Mouse (Mus musculus) midbrain, embryonic 10.5 days (tissue): Measurements from ENCODE around the gene Mcur1. TPM values are rescaled to one million over a fixed set of nuclear protein-coding genes. Genes with fewer than 3 reads are reported as not detected.
A peak's percentile ranks its signal among the peaks of the same experiment; 100 is the strongest.

Source experiments
- DNase-seq: peaks from one replicate; pipeline ENCODE4 v3.0.0-alpha.2; 2017; ENCODE audit warnings: low spot score
- H3K27ac ChIP-seq: fragments of 300-500 bp; sonication (generic); replicated peaks from 2 replicates; pipeline ENCODE4 v1.5.1; 2016; ENCODE audit warnings: mild to moderate bottlenecking
- H3K27me3 ChIP-seq: fragments of 300-500 bp; sonication (generic); 2 replicates; pipeline ENCODE4 v1.6.1; 2016; ENCODE audit warnings: low read depth, mild to moderate bottlenecking; ENCODE audit not compliant: poor library complexity, severe bottlenecking
- H3K36me3 ChIP-seq: fragments of 300-500 bp; sonication (generic); 2 replicates; pipeline ENCODE4 v1.6.1; 2016; ENCODE audit warnings: mild to moderate bottlenecking, moderate library complexity
- H3K4me1 ChIP-seq: fragments of 300-500 bp; sonication (generic); 2 replicates; pipeline ENCODE4 v1.6.1; 2016
- H3K4me3 ChIP-seq: fragments of 300-500 bp; sonication (generic); 2 replicates; pipeline ENCODE4 v1.5.1; 2016; ENCODE audit warnings: mild to moderate bottlenecking, moderate library complexity
- H3K9me3 ChIP-seq: fragments of 300-500 bp; sonication (generic); replicated peaks from 2 replicates; pipeline ENCODE4 v1.6.1; 2016; ENCODE audit warnings: mild to moderate bottlenecking
- WGBS: fragments of 180-500 bp; shearing (Covaris S2); methylation state at CpG from one replicate; pipeline ENCODE4 v1.1.7; 2016; 5-methylcytosine and 5-hydroxymethylcytosine counted together
- polyA plus RNA-seq: library from polyadenylated mRNA; unstranded; fragments of >200 nt; fragmentation: Nextera tagmentation; extraction: Ambion mirVana; gene quantifications from 2 replicates; pipeline ENCODE4 v1.2.1, GENCODE M21; 2016

The Mcur1 gene
- polyA plus RNA-seq, 1 experiment from 2014 or later = 8.1 TPM

- Histone ChIP-seq H3K27ac (no peak overlapping the region), H3K36me3 (peaks cover 8% of the 10 kb centered on the region), H3K9me3 (no peaks in the 10 kb centered on the region), H3K4me3 (no peak overlapping the region), H3K4me1 (no peaks in the 10 kb centered on the region), H3K27me3 (no peaks in the 10 kb centered on the region)
- WGBS = 93% methylated on average over 3 of the region's 3 CpGs
- no peak for DNase-seq
Observed at GRCm38 (mm10) chr13:43539409-43539808, 20.6 kb downstream of the Mcur1 start.

- WGBS = 80% methylated on average over 6 of the region's 6 CpGs
- Histone ChIP-seq H3K4me3 (no peak overlapping the region), H3K36me3 (no peaks in the 10 kb centered on the region), H3K4me1 (no peaks in the 10 kb centered on the region), H3K27me3 (no peaks in the 10 kb centered on the region), H3K27ac (no peak overlapping the region), H3K9me3 (no peaks in the 10 kb centered on the region)
- no peak for DNase-seq
Observed at GRCm38 (mm10) chr13:43537854-43538253, 22.1 kb downstream of the Mcur1 start.

DNA sequence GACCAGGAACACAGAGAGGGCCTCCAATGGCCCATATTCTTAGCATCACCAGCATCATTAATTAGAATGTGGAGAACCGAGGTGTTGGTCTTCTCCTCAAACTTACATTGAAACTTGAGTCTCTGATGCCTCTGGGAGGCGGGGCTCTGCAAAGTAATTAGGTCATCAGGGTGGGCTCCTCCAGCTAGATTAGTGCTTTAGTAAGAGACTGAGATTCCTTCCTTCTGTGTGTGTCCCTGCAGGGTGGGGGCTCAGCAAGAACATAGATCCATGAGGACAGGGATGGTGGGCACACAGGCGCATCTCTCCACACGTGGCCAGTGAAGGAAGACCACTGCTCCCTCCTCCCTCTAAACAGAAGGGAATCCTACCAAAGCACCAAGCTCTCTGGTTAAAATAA is 26.0 kb downstream of the Mcur1 start:
- H3K4me1 ChIP-seq = peaks cover 29% of the 10 kb centered on the region
- no peaks in the 10 kb centered on the region for H3K9me3 ChIP-seq
- peaks cover 5% of the 10 kb centered on the region; the same call in 1 of the 2 replicates for H3K27me3 ChIP-seq
- H3K36me3 ChIP-seq = no peaks in the 10 kb centered on the region
- no peak for DNase-seq
- H3K4me3 ChIP-seq = no peak overlapping the region
- 82% methylated on average over 4 of the region's 4 CpGs for WGBS
- no peak overlapping the region; the same call in 1 of the 2 replicates for H3K27ac ChIP-seq

- H3K4me3 ChIP-seq = peak overlapping the region; percentile 34
- DNase-seq = peak; percentile 78
- H3K36me3 ChIP-seq = no peaks in the 10 kb centered on the region
- H3K9me3 ChIP-seq = peaks cover 7% of the 10 kb centered on the region
- 20% methylated on average over 13 of the region's 13 CpGs for WGBS
- H3K27ac ChIP-seq = peak overlapping the region; percentile 85
- peaks cover 5% of the 10 kb centered on the region; the same call in 1 of the 2 replicates for H3K27me3 ChIP-seq
- peaks cover 29% of the 10 kb centered on the region for H3K4me1 ChIP-seq
Observed at GRCm38 (mm10) chr13:43530832-43531693, 28.9 kb downstream of the Mcur1 start.

DNA sequence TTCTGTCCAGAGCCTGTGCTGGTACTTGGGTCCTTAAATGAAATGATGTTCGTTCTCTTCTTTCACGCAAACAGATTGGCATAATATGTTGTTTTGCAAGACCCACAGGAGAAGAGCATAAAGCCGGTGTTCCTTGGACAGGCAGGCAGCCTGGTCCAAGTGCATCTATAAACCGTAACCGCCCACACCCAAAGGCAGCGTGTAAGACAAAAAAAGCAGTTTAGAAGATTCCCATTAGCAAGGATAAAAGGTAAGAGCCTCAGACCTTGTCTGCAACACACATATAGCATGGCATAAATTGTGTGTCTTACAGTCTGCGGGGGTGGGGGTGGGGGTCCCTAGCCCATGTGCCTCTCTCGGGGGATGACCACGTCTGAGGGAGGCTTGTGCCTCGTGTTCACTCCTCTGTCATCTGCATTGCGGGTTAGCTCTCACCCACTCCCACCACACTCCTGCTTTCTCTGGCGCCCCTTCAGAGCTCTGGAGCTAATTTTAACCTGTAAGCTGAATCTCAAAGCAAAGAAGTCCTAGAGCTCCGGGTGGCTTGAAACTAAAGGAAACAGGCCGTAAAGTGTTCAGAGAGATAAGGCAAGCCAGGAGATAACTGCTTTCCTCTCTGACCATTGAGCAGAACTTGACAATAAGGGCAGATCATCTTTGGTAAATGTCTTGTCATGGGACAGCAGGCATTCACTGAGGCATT is 29.7 kb downstream of the Mcur1 start:
- Histone ChIP-seq H3K4me3 (no peak overlapping the region), H3K36me3 (no peaks in the 10 kb centered on the region), H3K27me3 (peaks cover 5% of the 10 kb centered on the region; the same call in 1 of the 2 replicates), H3K4me1 (peaks cover 37% of the 10 kb centered on the region), H3K9me3 (peaks cover 7% of the 10 kb centered on the region), H3K27ac (peak overlapping the region; percentile 85)
- no peak for DNase-seq
- 74% methylated on average over 14 of the region's 14 CpGs for WGBS

- H3K36me3 ChIP-seq = no peaks in the 10 kb centered on the region
- DNase-seq = no peak
- H3K4me1 ChIP-seq = peaks cover 40% of the 10 kb centered on the region
- 83% methylated on average over 5 of the region's 5 CpGs for WGBS
- 0 out of 2 replicates have a peak overlapping the region, but pooled peaks have one; percentile 74 for H3K27ac ChIP-seq
- peaks cover 11% of the 10 kb centered on the region for H3K9me3 ChIP-seq
- H3K27me3 ChIP-seq = peaks cover 5% of the 10 kb centered on the region; the same call in 1 of the 2 replicates
- H3K4me3 ChIP-seq = no peak overlapping the region
Observed at GRCm38 (mm10) chr13:43526289-43526688, 33.7 kb downstream of the Mcur1 start.

GRCm38 (mm10) chr13:43525363-43526134 is 34.4 kb downstream of the Mcur1 start:
- peak overlapping the region; percentile 74 for H3K27ac ChIP-seq
- no peak overlapping the region for H3K4me3 ChIP-seq
- H3K9me3 ChIP-seq = peaks cover 11% of the 10 kb centered on the region
- peaks cover 5% of the 10 kb centered on the region; the same call in 1 of the 2 replicates for H3K27me3 ChIP-seq
- WGBS = 65% methylated on average over 16 of the region's 16 CpGs
- DNase-seq = no peak
- no peaks in the 10 kb centered on the region for H3K36me3 ChIP-seq
- peaks cover 33% of the 10 kb centered on the region for H3K4me1 ChIP-seq

DNA sequence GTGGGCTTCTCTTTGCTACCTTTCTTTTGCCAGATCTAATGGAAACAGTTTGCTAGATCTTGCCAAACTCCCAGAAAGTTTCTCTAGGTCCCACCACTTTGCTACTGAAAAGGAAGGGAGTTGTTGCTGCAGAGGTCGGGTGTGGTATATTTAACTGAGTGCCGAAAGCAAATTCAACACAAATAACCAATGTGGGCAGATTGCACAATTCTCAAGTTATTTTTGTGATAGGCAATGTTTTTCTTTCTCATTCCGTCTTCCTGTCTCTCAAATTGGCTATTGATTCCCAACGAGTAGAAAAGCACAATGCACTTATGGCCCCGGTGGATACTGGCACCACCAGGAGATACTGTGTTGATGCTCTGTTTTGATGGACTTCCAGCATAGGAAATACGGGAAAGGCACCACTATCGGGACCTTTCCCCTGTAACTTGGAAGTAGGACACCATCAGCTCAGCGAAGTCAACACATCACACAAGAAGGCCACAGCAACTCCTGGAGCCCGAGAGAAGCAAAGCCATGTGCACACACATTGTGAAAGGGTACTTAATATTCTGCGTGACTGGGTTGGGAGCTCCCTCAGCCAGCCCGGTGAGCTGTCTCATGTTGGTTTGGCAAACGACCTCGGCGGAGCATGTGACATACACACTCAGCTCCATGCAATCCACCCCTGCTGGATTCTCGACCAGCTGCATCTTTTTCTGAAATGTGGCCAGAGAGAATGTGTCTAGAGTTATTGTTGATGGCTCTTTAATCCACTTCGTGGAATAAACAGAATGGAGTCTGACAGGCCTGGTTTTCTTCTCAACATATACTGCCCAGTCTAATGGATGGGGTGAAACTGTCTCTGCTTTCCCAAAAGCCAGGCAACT is 35.3 kb downstream of the Mcur1 start:
- no peak for DNase-seq
- peaks cover 11% of the 10 kb centered on the region for H3K9me3 ChIP-seq
- H3K4me3 ChIP-seq = no peak overlapping the region
- 79% methylated on average over 16 of the region's 16 CpGs for WGBS
- peaks cover 4% of the 10 kb centered on the region; the same call in 1 of the 2 replicates for H3K27me3 ChIP-seq
- H3K27ac ChIP-seq = peak overlapping the region; percentile 74
- H3K4me1 ChIP-seq = peaks cover 25% of the 10 kb centered on the region
- no peaks in the 10 kb centered on the region for H3K36me3 ChIP-seq

DNA sequence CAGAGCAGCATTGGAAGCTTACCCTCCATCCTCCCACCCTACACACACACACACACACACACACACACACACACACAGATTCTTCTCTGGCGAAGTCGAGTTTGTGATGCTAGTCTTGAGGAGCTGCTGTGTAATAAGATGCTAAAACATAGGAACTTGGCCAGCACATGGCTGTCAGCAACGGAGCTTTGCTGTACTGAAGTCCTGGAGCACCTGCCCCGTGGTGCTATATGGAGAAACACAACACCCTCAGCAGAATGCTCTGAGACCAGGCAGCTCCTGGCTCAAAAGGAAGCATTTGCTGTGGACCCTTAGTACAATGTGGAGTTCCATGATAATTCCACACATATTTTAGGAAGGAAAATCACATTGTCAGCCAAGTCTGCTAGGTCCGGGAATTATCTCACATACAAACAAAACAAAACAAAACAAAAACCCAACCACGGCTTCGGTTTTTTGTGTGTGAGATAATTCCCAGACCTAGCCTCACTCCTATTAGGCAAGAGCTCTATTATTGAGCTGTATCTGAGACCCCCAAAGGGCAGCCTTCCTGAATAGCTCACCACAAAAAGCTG is 36.0 kb downstream of the Mcur1 start:
- WGBS = 68% methylated on average over 7 of the region's 7 CpGs
- peaks cover 11% of the 10 kb centered on the region for H3K9me3 ChIP-seq

DNA sequence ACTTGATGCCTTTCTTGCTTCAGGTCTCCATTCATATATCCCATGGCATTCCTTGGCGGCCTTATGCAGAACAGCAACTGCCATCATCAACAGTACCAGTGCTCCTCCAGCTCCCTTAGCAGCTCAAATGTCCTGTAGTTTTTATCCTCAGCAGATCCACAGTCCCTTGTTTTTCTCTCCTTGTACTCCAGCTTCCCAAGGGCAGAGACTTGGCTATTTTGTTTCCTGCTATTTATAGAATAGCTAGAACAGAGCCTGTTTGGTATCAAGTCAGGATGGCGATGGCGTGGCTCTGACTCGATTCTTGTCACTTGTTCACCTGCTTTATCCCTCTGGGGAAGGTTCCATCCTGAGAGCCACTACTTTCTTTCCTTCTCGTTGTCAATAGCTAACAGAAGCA is 38.1 kb downstream of the Mcur1 start:
- Histone ChIP-seq H3K36me3 (no peaks in the 10 kb centered on the region), H3K4me3 (no peak overlapping the region), H3K9me3 (0 out of 2 replicates have a peak, but pooled peaks cover 4% of the 10 kb centered on the region), H3K27ac (no peak overlapping the region), H3K27me3 (no peaks in the 10 kb centered on the region), H3K4me1 (peaks cover 25% of the 10 kb centered on the region)
- 91% methylated on average over 5 of the region's 5 CpGs for WGBS
- no peak for DNase-seq

More for the DNA sequence above, 36.0 kb downstream of the Mcur1 start:
- Histone ChIP-seq H3K27ac (peak overlapping the region; percentile 74; the same call in 1 of the 2 replicates), H3K27me3 (no peaks in the 10 kb centered on the region), H3K4me1 (peaks cover 25% of the 10 kb centered on the region), H3K4me3 (no peak overlapping the region), H3K36me3 (no peaks in the 10 kb centered on the region)
- no peak for DNase-seq

DNA sequence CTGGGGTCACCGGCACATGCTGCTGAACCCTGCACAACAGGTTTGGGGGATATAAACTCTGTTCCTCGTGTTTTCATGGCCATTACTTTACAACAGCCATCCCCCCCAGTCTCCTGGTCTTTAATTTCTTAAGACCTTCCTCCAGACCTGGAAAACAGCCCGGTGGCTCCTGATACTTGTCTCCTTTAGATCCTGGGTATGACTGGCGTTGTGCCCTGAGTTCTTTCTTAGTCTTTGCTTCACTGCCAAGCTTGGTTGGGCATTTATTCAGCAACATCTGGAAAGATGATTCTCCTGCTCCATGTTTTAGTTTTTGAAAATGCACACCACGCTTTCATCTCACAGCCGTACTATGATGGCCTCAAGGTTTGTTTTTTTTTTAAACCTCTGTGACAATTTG is 40.7 kb downstream of the Mcur1 start:
- H3K4me1 ChIP-seq = peaks cover 7% of the 10 kb centered on the region
- H3K36me3 ChIP-seq = no peaks in the 10 kb centered on the region
- H3K4me3 ChIP-seq = no peak overlapping the region
- 83% methylated on average over 6 of the region's 6 CpGs for WGBS
- H3K27me3 ChIP-seq = no peaks in the 10 kb centered on the region
- DNase-seq = no peak
- H3K9me3 ChIP-seq = 0 out of 2 replicates have a peak, but pooled peaks cover 4% of the 10 kb centered on the region
- no peak overlapping the region for H3K27ac ChIP-seq
